Mouse (Mus musculus) E14TG2a.4 (cell line): Measurements from ENCODE around the gene Eno1.

ENCODE experiments used
- CTCF ChIP-seq: conservative IDR thresholded peaks from 2 replicates; pipeline ENCODE4 v1.5.1; 2014; ENCODE audit warnings: low read length
- NANOG ChIP-seq: IDR thresholded peaks from 2 replicates; pipeline ENCODE4 v1.6.1; 2014; ENCODE audit warnings: borderline replicate concordance, low read length, mixed read lengths

GRCm38 (mm10) chr4:150193915-150194314 is 42.6 kb upstream of the Eno1 start:
- peak; percentile 85 for TF ChIP-seq CTCF
- no peak for TF ChIP-seq NANOG
